In the genomic region with DNA sequence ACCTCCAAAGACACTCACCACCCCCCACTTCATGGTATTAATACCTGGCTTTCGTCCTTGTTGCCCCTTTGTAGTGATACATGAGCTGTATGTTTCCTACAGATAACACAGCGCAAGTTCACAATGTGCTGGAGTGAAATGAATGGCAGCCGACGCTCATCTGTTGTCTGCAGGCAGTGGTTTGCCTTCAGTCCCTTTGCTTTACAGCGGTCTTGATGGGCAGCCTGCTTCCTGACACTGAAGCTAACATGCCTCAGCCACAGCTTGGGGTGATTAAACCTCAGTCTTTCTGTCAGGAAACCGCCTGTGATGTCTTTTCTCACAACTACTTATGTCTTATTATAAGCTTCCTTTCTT, we compare ENCODE assay signal across 20 mouse cellular contexts.
DNase-seq lines count a peak whose midpoint lies in the region; ATAC-seq and TF ChIP-seq lines count a peak whose summit lies in the region.
"Had no signal": no experiment of that assay in that cellular context is flagged by ENCODE, and none has a peak within 500 bp of the region (broad histone marks: within the 10 kb centered on the region; RNA-seq: fewer than 3 reads in every experiment).

No protein-coding gene starts in this region.

- no peaks in the 10 kb centered on the region for H3K36me3 ChIP-seq in heart, postnatal 0 days (replicated peaks; ENCODE audit: control insufficient read depth, insufficient read depth, low read length)
- no peaks in the 10 kb centered on the region for H3K36me3 ChIP-seq in lung, embryonic 16.5 days (ENCODE audit: control insufficient read depth, insufficient read depth, low read length)
- no peaks in the 10 kb centered on the region for H3K36me3 ChIP-seq in midbrain, embryonic 15.5 days (replicated peaks)
- no peaks in the 10 kb centered on the region for H3K36me3 ChIP-seq in neural tube, embryonic 15.5 days
- H3K36me3 ChIP-seq in intestine, embryonic 16.5 days (ENCODE audit: control insufficient read depth, insufficient read depth, low read length): no peaks in the 10 kb centered on the region
- H3K36me3 ChIP-seq: embryonic facial prominence, embryonic 13.5 days; neural tube, embryonic 12.5 days had no signal

- intact Hi-C loops in heart, postnatal 36 days (cut with DNase I): no loop called here

- TF ChIP-seq CTCF in heart, postnatal 0 days (IDR thresholded peaks at IDR 0.05; ENCODE audit: low read depth): no peak

- no peaks in the 10 kb centered on the region for H3K9me3 ChIP-seq in heart, postnatal 0 days (replicated peaks; ENCODE audit: control insufficient read depth, low read length)
- no peaks in the 10 kb centered on the region for H3K9me3 ChIP-seq in lung, embryonic 16.5 days (ENCODE audit: control insufficient read depth, low read length)
- no peaks in the 10 kb centered on the region for H3K9me3 ChIP-seq in midbrain, embryonic 15.5 days
- no peaks in the 10 kb centered on the region for H3K9me3 ChIP-seq in neural tube, embryonic 15.5 days (replicated peaks)
- H3K9me3 ChIP-seq in intestine, embryonic 16.5 days (ENCODE audit: control insufficient read depth, low read length): no peaks in the 10 kb centered on the region
- H3K9me3 ChIP-seq: embryonic facial prominence, embryonic 13.5 days; neural tube, embryonic 12.5 days had no signal

- 0 out of 2 replicates have a peak, but pooled peaks have one; percentile 8 for ATAC-seq in heart, postnatal 0 days (ENCODE audit: insufficient read depth, low read depth)
- 0 out of 2 replicates have a peak, but pooled peaks have one; percentile 52 for ATAC-seq in lung, embryonic 16.5 days (ENCODE audit: low read depth)
- ATAC-seq in midbrain, embryonic 15.5 days (replicated peaks): peak; percentile 86
- ATAC-seq in neural tube, embryonic 15.5 days (ENCODE audit: low FRiP score): peak; percentile 21; the same call in 1 of the 2 replicates
- ATAC-seq in intestine, embryonic 16.5 days: no peak
- ATAC-seq: activated CD4-positive, CD25-positive, alpha-beta regulatory T cell, adult 4 months had no signal

- DNase-seq in heart, postnatal 0 days (ENCODE audit: low spot score): no peak
- DNase-seq in heart, postnatal 36 days: no peak
- no peak for DNase-seq in lung, adult 18-20 months
- DNase-seq: cerebellum, adult 18-20 months; cerebellum, postnatal 14 days; gastrocnemius, adult 2 months; heart, postnatal 4 days; kidney, adult 11 months; lung, postnatal 36 days; right cerebral cortex, postnatal 4 days; thymus, postnatal 25 days had no signal

- no peaks in the 10 kb centered on the region for H3K27me3 ChIP-seq in heart, postnatal 0 days (ENCODE audit: control insufficient read depth, insufficient read depth, low read length)
- H3K27me3 ChIP-seq in lung, embryonic 16.5 days (ENCODE audit: control insufficient read depth, insufficient read depth, low read depth, low read length): no peaks in the 10 kb centered on the region
- H3K27me3 ChIP-seq in midbrain, embryonic 15.5 days (replicated peaks): no peaks in the 10 kb centered on the region
- no peaks in the 10 kb centered on the region for H3K27me3 ChIP-seq in neural tube, embryonic 15.5 days (replicated peaks)
- no peaks in the 10 kb centered on the region for H3K27me3 ChIP-seq in intestine, embryonic 16.5 days (replicated peaks; ENCODE audit: control insufficient read depth, insufficient read depth, low read length)
- H3K27me3 ChIP-seq: embryonic facial prominence, embryonic 13.5 days; megakaryocyte, embryonic 14.5 days; neural tube, embryonic 12.5 days had no signal

- no peak overlapping the region for H3K9ac ChIP-seq in heart, postnatal 0 days (replicated peaks; ENCODE audit: low read depth, low read length)
- H3K9ac ChIP-seq in lung, embryonic 16.5 days (ENCODE audit: low read length): no peak overlapping the region
- H3K9ac ChIP-seq in midbrain, embryonic 15.5 days: no peak overlapping the region
- H3K9ac ChIP-seq in neural tube, embryonic 15.5 days (replicated peaks): no peak overlapping the region
- H3K9ac ChIP-seq in intestine, embryonic 16.5 days (ENCODE audit: low read depth, low read length): no peak overlapping the region
- H3K9ac ChIP-seq: embryonic facial prominence, embryonic 13.5 days; neural tube, embryonic 12.5 days had no signal

- no peak for TF ChIP-seq EP300 in heart, postnatal 0 days (IDR thresholded peaks at IDR 0.05; ENCODE audit: low read depth)

- WGBS in heart, postnatal 0 days: 44% methylated on average over 6 of the region's 6 CpGs
- WGBS in lung, embryonic 16.5 days: 44% methylated on average over 6 of the region's 6 CpGs
- 48% methylated on average over 6 of the region's 6 CpGs for WGBS in midbrain, embryonic 15.5 days
- 66% methylated on average over 6 of the region's 6 CpGs for WGBS in neural tube, embryonic 15.5 days
- 67% methylated on average over 6 of the region's 6 CpGs for WGBS in intestine, embryonic 16.5 days

- H3K4me2 ChIP-seq in heart, postnatal 0 days (ENCODE audit: low read depth, low read length): no peak overlapping the region
- no peak overlapping the region for H3K4me2 ChIP-seq in lung, embryonic 16.5 days (ENCODE audit: low read depth, low read length)
- no peak overlapping the region for H3K4me2 ChIP-seq in midbrain, embryonic 15.5 days
- H3K4me2 ChIP-seq in neural tube, embryonic 15.5 days: no peak overlapping the region
- no peak overlapping the region for H3K4me2 ChIP-seq in intestine, embryonic 16.5 days (ENCODE audit: low read depth, low read length)
- H3K4me2 ChIP-seq: embryonic facial prominence, embryonic 13.5 days; neural tube, embryonic 12.5 days had no signal

- H3K4me1 ChIP-seq in heart, postnatal 0 days (ENCODE audit: control insufficient read depth, insufficient read depth): no peaks in the 10 kb centered on the region
- H3K4me1 ChIP-seq in lung, embryonic 16.5 days (replicated peaks; ENCODE audit: control insufficient read depth, insufficient read depth, low read length): no peaks in the 10 kb centered on the region
- 0 out of 2 replicates have a peak, but pooled peaks cover 4% of the 10 kb centered on the region for H3K4me1 ChIP-seq in midbrain, embryonic 15.5 days
- H3K4me1 ChIP-seq in neural tube, embryonic 15.5 days: no peaks in the 10 kb centered on the region
- H3K4me1 ChIP-seq in intestine, embryonic 16.5 days (ENCODE audit: control insufficient read depth, insufficient read depth, low read length): no peaks in the 10 kb centered on the region
- H3K4me1 ChIP-seq: megakaryocyte, embryonic 14.5 days; neural tube, embryonic 12.5 days had no signal

- no peak overlapping the region for H3K4me3 ChIP-seq in heart, postnatal 0 days (ENCODE audit: low read depth, low read length)
- no peak overlapping the region for H3K4me3 ChIP-seq in lung, embryonic 16.5 days (ENCODE audit: low read length)
- no peak overlapping the region for H3K4me3 ChIP-seq in midbrain, embryonic 15.5 days
- H3K4me3 ChIP-seq in neural tube, embryonic 15.5 days (replicated peaks): no peak overlapping the region
- H3K4me3 ChIP-seq in intestine, embryonic 16.5 days (ENCODE audit: low read length): no peak overlapping the region
- H3K4me3 ChIP-seq: embryonic facial prominence, embryonic 13.5 days; erythroblast, embryonic 14.5 days; gastrocnemius, adult 2 months; megakaryocyte, embryonic 14.5 days; neural tube, embryonic 12.5 days had no signal

- H3K27ac ChIP-seq in heart, postnatal 0 days (ENCODE audit: low read depth): no peak overlapping the region
- H3K27ac ChIP-seq in lung, embryonic 16.5 days (ENCODE audit: low read length): no peak overlapping the region
- 0 out of 2 replicates have a peak overlapping the region, but pooled peaks have one; percentile 48 for H3K27ac ChIP-seq in midbrain, embryonic 15.5 days
- peak overlapping the region; percentile 37; the same call in 1 of the 2 replicates for H3K27ac ChIP-seq in neural tube, embryonic 15.5 days (replicated peaks)
- no peak overlapping the region for H3K27ac ChIP-seq in intestine, embryonic 16.5 days (ENCODE audit: low read length)
- H3K27ac ChIP-seq: embryonic facial prominence, embryonic 13.5 days; gastrocnemius, adult 2 months; neural tube, embryonic 12.5 days had no signal

Comparison
In these comparisons a context has a peak if more than half of its experiments do, and no peak if none do; other contexts are left out.
1. H3K27ac ChIP-seq: peak in midbrain, embryonic 15.5 days (single experiment) and neural tube, embryonic 15.5 days (single experiment); none in heart, postnatal 0 days (single experiment), lung, embryonic 16.5 days (single experiment) and intestine, embryonic 16.5 days (single experiment).